Mouse (Mus musculus): ENCODE data around the gene Pold1. TPM values are rescaled to one million over a fixed set of nuclear protein-coding genes. Genes with fewer than 3 reads are reported as not detected.
A peak's percentile ranks its signal among the peaks of the same experiment; 100 is the strongest.

Gene Pold1
- polyA plus RNA-seq, 1 experiment, result 81.9 TPM

DNA sequence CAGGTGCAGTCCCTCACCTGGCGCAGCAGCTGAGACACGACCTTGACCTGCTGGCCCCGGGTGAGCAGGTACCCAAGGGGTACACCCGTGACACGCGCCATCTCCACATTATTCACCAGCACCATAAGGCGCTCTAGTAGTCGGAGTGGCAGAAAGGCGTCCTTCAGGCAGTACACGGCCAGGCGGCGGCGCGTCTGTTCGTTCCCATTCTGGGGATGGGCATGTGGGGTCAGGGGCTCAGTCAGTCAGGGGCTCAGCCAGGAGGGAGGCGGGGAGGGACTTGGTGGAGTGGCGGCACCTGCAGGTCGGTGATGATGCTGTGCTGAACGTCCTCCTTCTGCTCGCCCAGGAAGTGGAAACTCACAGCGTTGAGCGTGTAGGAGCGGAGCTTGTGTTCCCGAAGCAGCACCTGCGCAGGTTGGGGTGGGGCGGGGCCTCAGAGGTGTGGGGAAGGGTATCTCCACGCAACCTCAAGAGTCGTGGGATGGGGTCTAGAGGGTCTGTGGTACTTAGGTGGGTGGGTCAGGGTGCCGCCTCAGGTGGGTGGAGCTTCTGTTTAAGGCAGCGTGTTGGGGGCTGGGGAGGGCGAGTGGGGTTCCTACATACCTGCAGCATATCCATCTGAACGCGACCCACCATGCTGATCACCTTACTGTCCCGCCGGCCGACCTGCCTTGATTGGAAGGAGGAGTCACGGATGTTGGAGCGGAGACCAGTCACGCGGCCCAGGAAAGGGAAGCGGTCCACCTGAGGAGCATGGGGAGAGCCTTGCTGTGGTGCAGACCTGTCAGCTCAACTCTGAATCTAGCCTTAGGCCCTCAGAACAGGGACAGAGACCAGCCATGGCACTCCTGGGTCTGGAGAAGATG, 9.7 kb downstream of the Pold1 start:
- Histone ChIP-seq H3K36me3 (ENCODE audit: control insufficient read depth, insufficient read depth, low read length, poor library complexity, severe bottlenecking) (peaks cover 38% of the 10 kb centered on the region), H3K9ac (ENCODE audit: low read depth, poor library complexity, severe bottlenecking) (no peak overlapping the region)
- TF ChIP-seq POLR2A (IDR thresholded peaks at IDR 0.05; ENCODE audit: insufficient read depth, low read length) (no peak), EP300 (IDR thresholded peaks at IDR 0.05; ENCODE audit: insufficient read depth, low read depth, low read length) (0 out of 2 replicates have a peak, but pooled peaks have one; percentile 11), CTCF (IDR thresholded peaks at IDR 0.05; ENCODE audit: low read depth, low read length) (peak; percentile 38)

DNA sequence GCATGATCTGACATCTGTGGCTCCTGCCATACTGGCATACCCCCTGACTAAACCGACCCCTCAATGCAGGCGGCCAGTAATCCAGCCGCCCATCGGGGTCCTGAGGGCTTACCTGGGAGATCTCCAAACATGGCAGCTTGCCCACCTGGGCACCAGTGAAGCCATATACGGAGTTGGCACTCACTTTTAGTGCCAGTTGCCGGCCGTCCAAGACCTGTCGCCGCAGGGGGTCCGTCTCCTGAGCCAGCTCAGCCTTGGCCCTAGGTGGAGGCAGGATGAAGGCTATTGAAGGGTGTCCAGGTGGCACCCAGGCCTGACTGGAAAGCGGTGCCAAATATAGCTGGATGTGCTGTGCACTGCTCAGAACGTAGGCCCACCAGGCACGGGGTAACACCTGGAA, 11.2 kb downstream of the Pold1 start:
- Histone ChIP-seq H3K27ac (ENCODE audit: insufficient read depth, low read length) (no peak overlapping the region), H3K9ac (ENCODE audit: low read depth, poor library complexity, severe bottlenecking) (no peak overlapping the region), H3K36me3 (ENCODE audit: control insufficient read depth, insufficient read depth, low read length, poor library complexity, severe bottlenecking) (peaks cover 35% of the 10 kb centered on the region), H3K4me3 (ENCODE audit: low read depth, low read length) (no peak overlapping the region), H3K27me3 (ENCODE audit: control insufficient read depth, insufficient read depth, low read length, poor library complexity, severe bottlenecking) (no peaks in the 10 kb centered on the region), H3K4me1 (ENCODE audit: control insufficient read depth, insufficient read depth, low read length) (peaks cover 10% of the 10 kb centered on the region), H3K9me3 (replicated peaks; ENCODE audit: control insufficient read depth, insufficient read depth, low read length, poor library complexity, severe bottlenecking) (no peaks in the 10 kb centered on the region)
- TF ChIP-seq EP300 (IDR thresholded peaks at IDR 0.05; ENCODE audit: insufficient read depth, low read depth, low read length), result no peak
- no peak for TF ChIP-seq CTCF (IDR thresholded peaks at IDR 0.05; ENCODE audit: low read depth, low read length)
- no peak for TF ChIP-seq POLR2A (IDR thresholded peaks at IDR 0.05; ENCODE audit: insufficient read depth, low read length)

More for the DNA sequence above, 9.7 kb downstream of the Pold1 start:
- Histone ChIP-seq H3K27ac (ENCODE audit: insufficient read depth, low read length) (no peak overlapping the region), H3K9me3 (replicated peaks; ENCODE audit: control insufficient read depth, insufficient read depth, low read length, poor library complexity, severe bottlenecking) (no peaks in the 10 kb centered on the region), H3K4me1 (ENCODE audit: control insufficient read depth, insufficient read depth, low read length) (peaks cover 7% of the 10 kb centered on the region), H3K27me3 (ENCODE audit: control insufficient read depth, insufficient read depth, low read length, poor library complexity, severe bottlenecking) (no peaks in the 10 kb centered on the region), H3K4me3 (ENCODE audit: low read depth, low read length) (peak overlapping the region; percentile 1)

DNA sequence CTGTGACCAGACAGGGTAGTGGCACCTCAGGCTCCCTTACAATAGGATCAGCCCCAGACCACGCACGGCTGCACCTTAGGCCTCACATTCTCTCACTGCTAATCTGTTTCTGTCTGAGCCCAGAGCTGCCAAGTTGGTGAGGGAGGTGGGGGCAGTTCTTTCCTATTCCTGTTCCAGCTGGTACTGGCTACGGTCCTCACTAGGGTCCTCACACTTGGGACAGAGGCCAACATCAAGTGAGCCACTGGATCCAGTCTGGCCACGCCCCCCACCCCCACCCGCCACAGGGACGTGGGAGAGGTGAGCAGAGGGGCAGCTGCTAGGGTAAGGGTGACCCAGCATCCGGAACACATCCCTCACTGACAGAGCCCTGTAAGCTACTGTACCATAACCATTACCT, 11.6 kb downstream of the Pold1 start:
- peaks cover 35% of the 10 kb centered on the region for H3K36me3 ChIP-seq (ENCODE audit: control insufficient read depth, insufficient read depth, low read length, poor library complexity, severe bottlenecking)
- H3K27me3 ChIP-seq (ENCODE audit: control insufficient read depth, insufficient read depth, low read length, poor library complexity, severe bottlenecking), result no peaks in the 10 kb centered on the region
- no peaks in the 10 kb centered on the region for H3K9me3 ChIP-seq (replicated peaks; ENCODE audit: control insufficient read depth, insufficient read depth, low read length, poor library complexity, severe bottlenecking)
- no peak overlapping the region for H3K4me3 ChIP-seq (ENCODE audit: low read depth, low read length)
- TF ChIP-seq EP300 (IDR thresholded peaks at IDR 0.05; ENCODE audit: insufficient read depth, low read depth, low read length) (no peak), POLR2A (IDR thresholded peaks at IDR 0.05; ENCODE audit: insufficient read depth, low read length) (no peak)
- H3K27ac ChIP-seq (ENCODE audit: insufficient read depth, low read length), result no peak overlapping the region
- H3K4me1 ChIP-seq (ENCODE audit: control insufficient read depth, insufficient read depth, low read length), result peaks cover 10% of the 10 kb centered on the region
- no peak overlapping the region for H3K9ac ChIP-seq (ENCODE audit: low read depth, poor library complexity, severe bottlenecking)

DNA sequence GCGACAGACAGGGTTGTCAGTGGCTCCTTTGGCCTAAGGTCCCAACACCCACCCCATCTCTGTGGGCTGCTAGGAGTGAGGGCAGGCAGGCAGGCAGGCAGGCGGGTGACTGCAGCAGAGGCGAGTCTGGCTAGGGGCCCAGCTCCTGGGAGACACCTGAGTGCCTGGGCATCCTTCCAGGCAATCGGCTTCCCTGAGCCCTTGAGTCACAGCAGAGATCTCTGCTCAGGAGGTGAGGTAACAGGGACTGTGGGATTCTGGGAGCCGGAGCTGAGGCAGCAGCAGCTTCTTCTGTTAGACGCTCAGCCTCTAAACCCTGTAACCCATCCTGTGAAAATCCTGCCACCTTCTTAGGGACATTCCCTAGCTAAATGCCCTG, 12.1 kb downstream of the Pold1 start:
- H3K4me1 ChIP-seq (ENCODE audit: control insufficient read depth, insufficient read depth, low read length), result peaks cover 10% of the 10 kb centered on the region
- H3K9me3 ChIP-seq (replicated peaks; ENCODE audit: control insufficient read depth, insufficient read depth, low read length, poor library complexity, severe bottlenecking), result no peaks in the 10 kb centered on the region
- no peak for TF ChIP-seq POLR2A (IDR thresholded peaks at IDR 0.05; ENCODE audit: insufficient read depth, low read length)
- TF ChIP-seq CTCF (IDR thresholded peaks at IDR 0.05; ENCODE audit: low read depth, low read length), result no peak
- TF ChIP-seq EP300 (IDR thresholded peaks at IDR 0.05; ENCODE audit: insufficient read depth, low read depth, low read length), result no peak
- no peaks in the 10 kb centered on the region for H3K27me3 ChIP-seq (ENCODE audit: control insufficient read depth, insufficient read depth, low read length, poor library complexity, severe bottlenecking)
- peaks cover 32% of the 10 kb centered on the region for H3K36me3 ChIP-seq (ENCODE audit: control insufficient read depth, insufficient read depth, low read length, poor library complexity, severe bottlenecking)
- H3K9ac ChIP-seq (ENCODE audit: low read depth, poor library complexity, severe bottlenecking), result no peak overlapping the region
- no peak overlapping the region for H3K27ac ChIP-seq (ENCODE audit: insufficient read depth, low read length)
- H3K4me3 ChIP-seq (ENCODE audit: low read depth, low read length), result no peak overlapping the region

DNA sequence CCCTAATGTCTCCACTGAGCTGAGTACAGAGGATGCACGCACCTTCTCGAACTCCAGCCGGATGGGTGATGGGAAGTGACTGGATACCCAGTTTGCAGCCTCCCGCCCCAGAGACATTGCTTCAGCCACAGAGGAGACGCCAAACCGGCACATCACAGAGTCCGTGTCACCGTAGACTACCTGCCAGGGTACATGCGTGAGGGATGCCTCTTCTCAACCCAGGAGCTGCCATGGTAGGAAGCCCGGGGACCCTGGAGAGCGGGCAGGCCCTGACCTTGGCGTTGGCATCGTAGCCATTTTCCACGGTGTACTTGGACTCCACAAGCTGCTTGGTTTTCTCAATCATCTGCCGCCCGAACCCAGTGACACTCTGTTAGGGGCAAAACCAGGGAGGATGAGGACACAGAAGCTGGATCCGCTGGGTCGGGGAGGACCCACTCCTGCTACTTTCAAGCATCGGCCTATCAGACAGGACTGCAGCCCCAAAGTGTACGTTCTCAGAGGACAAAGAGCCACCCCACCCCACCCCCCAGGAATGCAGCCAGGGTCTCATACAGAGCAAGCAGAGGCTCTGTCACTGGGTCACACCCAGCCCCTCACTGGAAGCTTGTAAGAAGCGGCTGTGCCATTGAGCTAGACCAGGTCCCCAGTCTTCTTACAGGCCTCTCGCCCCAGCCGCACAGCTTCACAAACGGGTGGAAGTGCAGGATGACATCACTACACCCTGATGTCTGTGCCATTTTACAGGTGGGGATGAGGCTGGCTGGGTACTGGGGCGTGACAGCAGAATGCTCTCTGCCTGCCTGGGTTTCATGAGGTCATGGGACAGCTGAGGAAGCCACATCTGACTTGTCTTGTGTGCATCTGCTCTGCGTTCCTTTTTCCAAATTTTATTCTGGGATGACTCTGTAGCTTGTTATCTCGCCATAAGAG, 12.7 kb downstream of the Pold1 start:
- Histone ChIP-seq H3K9me3 (replicated peaks; ENCODE audit: control insufficient read depth, insufficient read depth, low read length, poor library complexity, severe bottlenecking) (no peaks in the 10 kb centered on the region), H3K27me3 (ENCODE audit: control insufficient read depth, insufficient read depth, low read length, poor library complexity, severe bottlenecking) (no peaks in the 10 kb centered on the region), H3K4me3 (ENCODE audit: low read depth, low read length) (no peak overlapping the region), H3K36me3 (ENCODE audit: control insufficient read depth, insufficient read depth, low read length, poor library complexity, severe bottlenecking) (peaks cover 26% of the 10 kb centered on the region), H3K9ac (ENCODE audit: low read depth, poor library complexity, severe bottlenecking) (no peak overlapping the region), H3K27ac (ENCODE audit: insufficient read depth, low read length) (no peak overlapping the region), H3K4me1 (ENCODE audit: control insufficient read depth, insufficient read depth, low read length) (peaks cover 10% of the 10 kb centered on the region)
- TF ChIP-seq EP300 (IDR thresholded peaks at IDR 0.05; ENCODE audit: insufficient read depth, low read depth, low read length) (no peak), POLR2A (IDR thresholded peaks at IDR 0.05; ENCODE audit: insufficient read depth, low read length) (no peak), CTCF (IDR thresholded peaks at IDR 0.05; ENCODE audit: low read depth, low read length) (no peak)

All from ES-Bruce4 (cell line).